Mouse (Mus musculus) neural tube, embryonic 15.5 days (tissue): ENCODE results near the gene Sox12. TPM values are rescaled to one million over a fixed set of nuclear protein-coding genes. Genes with fewer than 3 reads are reported as not detected.

ENCODE experiments used
- ATAC-seq: fragments of 200-750 bp; cut with Nextera tagmentation; 2 replicates; pipeline ENCODE4 v1.8.0; 2017; ENCODE audit warnings: mild to moderate bottlenecking, moderate TSS enrichment, moderate library complexity; ENCODE audit not compliant: low FRiP score
- H3K27ac ChIP-seq: fragments of 300-500 bp; sonication (generic); replicated peaks from 2 replicates; pipeline ENCODE4 v1.5.1; 2015; ENCODE audit warnings: mild to moderate bottlenecking, inconsistent platforms
- H3K27me3 ChIP-seq: fragments of 300-500 bp; sonication (generic); replicated peaks from 2 replicates; pipeline ENCODE4 v1.6.1; 2015; ENCODE audit warnings: inconsistent platforms
- H3K36me3 ChIP-seq: fragments of 300-500 bp; sonication (generic); 2 replicates; pipeline ENCODE4 v1.6.1; 2015; ENCODE audit warnings: inconsistent platforms
- H3K4me1 ChIP-seq: fragments of 300-500 bp; sonication (generic); 2 replicates; pipeline ENCODE4 v1.6.1; 2015; ENCODE audit warnings: inconsistent platforms
- H3K4me2 ChIP-seq: fragments of 300-500 bp; sonication (generic); 2 replicates; pipeline ENCODE4 v1.6.1; 2015; ENCODE audit warnings: inconsistent platforms, mild to moderate bottlenecking, moderate library complexity
- H3K4me3 ChIP-seq: fragments of 300-500 bp; sonication (generic); replicated peaks from 2 replicates; pipeline ENCODE4 v1.5.1; 2015; ENCODE audit warnings: mild to moderate bottlenecking, inconsistent platforms
- H3K9ac ChIP-seq: fragments of 300-500 bp; sonication (generic); replicated peaks from 2 replicates; pipeline ENCODE4 v1.6.1; 2015; ENCODE audit warnings: mild to moderate bottlenecking, inconsistent platforms
- H3K9me3 ChIP-seq: fragments of 300-500 bp; sonication (generic); replicated peaks from 2 replicates; pipeline ENCODE4 v1.6.1; 2016; ENCODE audit warnings: inconsistent platforms
- WGBS: fragments of 180-500 bp; shearing (Covaris S2); methylation state at CpG from one replicate; pipeline ENCODE4 v1.1.7; 2015; ENCODE audit warnings: mixed read lengths; 5-methylcytosine and 5-hydroxymethylcytosine counted together
- polyA plus RNA-seq: library from polyadenylated mRNA; unstranded; fragments of >200 nt; fragmentation: Nextera tagmentation; extraction: Ambion mirVana; gene quantifications from 2 replicates; pipeline ENCODE4 v1.2.1, GENCODE M21; 2015

The Sox12 gene
- polyA plus RNA-seq, 1 experiment from 2014 or later = 12.1 TPM

DNA sequence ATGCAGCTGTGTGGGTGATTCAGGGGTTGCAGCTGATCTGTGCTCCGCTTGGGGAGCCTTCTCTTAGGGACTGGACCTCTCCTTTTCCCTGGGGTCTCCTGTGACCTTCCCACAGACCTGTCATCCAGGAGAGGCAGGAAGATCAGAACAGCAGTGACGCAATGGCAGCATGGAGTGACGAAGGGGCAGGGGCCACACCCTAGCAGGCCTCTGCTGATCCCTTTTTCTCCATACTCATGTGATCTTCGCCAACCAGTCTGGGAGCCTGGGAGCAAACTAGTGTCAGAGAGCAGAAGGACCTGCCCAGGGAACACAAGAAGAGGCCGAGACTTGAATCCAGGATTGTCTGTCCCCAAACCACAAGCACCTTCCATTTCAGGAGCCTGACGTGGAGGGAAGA lies 48.7 kb downstream of the Sox12 start:
- H3K27ac ChIP-seq = no peak overlapping the region
- no peaks in the 10 kb centered on the region for H3K9me3 ChIP-seq
- 87% methylated on average over 6 of the region's 6 CpGs for WGBS
- peaks cover 5% of the 10 kb centered on the region; the same call in 1 of the 2 replicates for H3K27me3 ChIP-seq
- H3K4me1 ChIP-seq = peaks cover 5% of the 10 kb centered on the region
- H3K4me2 ChIP-seq = no peak overlapping the region
- H3K4me3 ChIP-seq = no peak overlapping the region
- no peaks in the 10 kb centered on the region for H3K36me3 ChIP-seq
- no peak overlapping the region for H3K9ac ChIP-seq
- ATAC-seq = no peak

GRCm38 (mm10) chr2:152347722-152348121 lies 50.1 kb downstream of the Sox12 start:
- peaks cover 16% of the 10 kb centered on the region for H3K4me1 ChIP-seq
- no peak overlapping the region for H3K9ac ChIP-seq
- no peak overlapping the region for H3K27ac ChIP-seq
- H3K9me3 ChIP-seq = no peaks in the 10 kb centered on the region
- no peak overlapping the region for H3K4me2 ChIP-seq
- H3K27me3 ChIP-seq = peaks cover 5% of the 10 kb centered on the region; the same call in 1 of the 2 replicates
- no peak overlapping the region for H3K4me3 ChIP-seq
- no peak for ATAC-seq
- 81% methylated on average over 2 of the region's 2 CpGs for WGBS
- no peaks in the 10 kb centered on the region for H3K36me3 ChIP-seq

- H3K9me3 ChIP-seq = no peaks in the 10 kb centered on the region
- peaks cover 16% of the 10 kb centered on the region for H3K4me1 ChIP-seq
- H3K27me3 ChIP-seq = peaks cover 5% of the 10 kb centered on the region; the same call in 1 of the 2 replicates
- no peak overlapping the region for H3K27ac ChIP-seq
- no peak overlapping the region for H3K4me3 ChIP-seq
- H3K4me2 ChIP-seq = no peak overlapping the region
- H3K9ac ChIP-seq = no peak overlapping the region
- no peaks in the 10 kb centered on the region for H3K36me3 ChIP-seq
- no peak for ATAC-seq
- 60% methylated on average over 9 of the region's 9 CpGs for WGBS
Observed at GRCm38 (mm10) chr2:152346776-152347465, 50.9 kb downstream of the Sox12 start.

DNA sequence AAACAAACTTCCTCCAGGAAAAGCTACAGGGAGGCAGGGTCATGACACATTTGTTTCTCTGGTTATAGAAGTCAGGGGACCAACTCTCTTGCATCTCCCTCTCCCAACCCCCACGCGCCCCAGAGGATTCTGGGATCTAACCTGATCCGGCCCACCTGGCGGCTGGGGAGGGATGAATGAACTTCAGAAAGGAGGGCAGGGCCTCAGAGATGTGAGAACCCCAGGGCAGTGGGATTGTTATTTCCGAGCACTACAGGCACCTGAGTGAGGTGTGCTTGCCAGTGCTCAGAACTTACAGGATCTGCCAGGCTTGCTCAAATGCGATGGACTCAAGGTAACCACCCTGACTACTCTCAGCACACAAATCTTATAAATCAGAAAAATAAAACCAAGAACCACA lies 52.5 kb downstream of the Sox12 start:
- Histone ChIP-seq H3K27me3 (peaks cover 5% of the 10 kb centered on the region; the same call in 1 of the 2 replicates), H3K36me3 (no peaks in the 10 kb centered on the region), H3K9ac (no peak overlapping the region), H3K4me1 (peaks cover 16% of the 10 kb centered on the region), H3K27ac (no peak overlapping the region), H3K4me2 (no peak overlapping the region), H3K9me3 (no peaks in the 10 kb centered on the region), H3K4me3 (no peak overlapping the region)
- no peak for ATAC-seq
- WGBS = 79% methylated on average over 6 of the region's 6 CpGs

- peak overlapping the region; percentile 96; the same call in 1 of the 2 replicates for H3K4me2 ChIP-seq
- H3K9ac ChIP-seq = no peak overlapping the region
- H3K27ac ChIP-seq = no peak overlapping the region
- H3K4me3 ChIP-seq = no peak overlapping the region
- no peaks in the 10 kb centered on the region for H3K9me3 ChIP-seq
- peaks cover 16% of the 10 kb centered on the region for H3K4me1 ChIP-seq
- 65% methylated on average over 5 of the region's 5 CpGs for WGBS
- H3K36me3 ChIP-seq = no peaks in the 10 kb centered on the region
- ATAC-seq = no peak
- H3K27me3 ChIP-seq = peaks cover 5% of the 10 kb centered on the region; the same call in 1 of the 2 replicates
Observed at GRCm38 (mm10) chr2:152344909-152345308, 53.0 kb downstream of the Sox12 start.

GRCm38 (mm10) chr2:152344361-152344760 lies 53.5 kb downstream of the Sox12 start:
- H3K9ac ChIP-seq = peak overlapping the region; percentile 65
- peaks cover 16% of the 10 kb centered on the region for H3K4me1 ChIP-seq
- H3K27me3 ChIP-seq = peaks cover 5% of the 10 kb centered on the region; the same call in 1 of the 2 replicates
- H3K9me3 ChIP-seq = no peaks in the 10 kb centered on the region
- peak overlapping the region; percentile 56 for H3K4me3 ChIP-seq
- no peak overlapping the region for H3K27ac ChIP-seq
- WGBS = 7% methylated on average over 10 of the region's 10 CpGs
- peak; percentile 30; the same call in 1 of the 2 replicates for ATAC-seq
- peak overlapping the region; percentile 96 for H3K4me2 ChIP-seq
- no peaks in the 10 kb centered on the region for H3K36me3 ChIP-seq

Other genes with a start within 250 kb of the Sox12 start
- gene Csnk2a1, start 171.2 kb downstream of the Sox12 start, polyA plus RNA-seq = 99.6 and 106 TPM in 2 replicates
- gene Tbc1d20, start 104.2 kb downstream of the Sox12 start, polyA plus RNA-seq = 30.1 and 34.0 TPM in 2 replicates
- 99.8 and 109 TPM in 2 replicates for gene Rbck1, start 65.4 kb downstream of the Sox12 start, polyA plus RNA-seq
- 1.8 and 1.9 TPM in 2 replicates for gene Trib3, start 54.0 kb downstream of the Sox12 start, polyA plus RNA-seq
- gene Nrsn2, start 21.4 kb downstream of the Sox12 start, polyA plus RNA-seq = 50.9 and 60.3 TPM in 2 replicates
- 17.5 and 18.7 TPM in 2 replicates for gene Zcchc3, start 17.0 kb upstream of the Sox12 start, polyA plus RNA-seq
- 1.2 and 1.5 TPM in 2 replicates for gene 6820408C15Rik, start 17.5 kb upstream of the Sox12 start, polyA plus RNA-seq
- not detected in 2 replicates for gene Defb23, start 66.6 kb upstream of the Sox12 start, polyA plus RNA-seq
- not detected in 2 replicates for gene Defb20, start 79.0 kb upstream of the Sox12 start, polyA plus RNA-seq
- not detected in 2 replicates for gene Defb22, start 92.1 kb upstream of the Sox12 start, polyA plus RNA-seq
- not detected in 2 replicates for gene Defb26, start 113.6 kb upstream of the Sox12 start, polyA plus RNA-seq
- gene Defb28, start 120.2 kb upstream of the Sox12 start, polyA plus RNA-seq = not detected in 2 replicates
- gene Defb29, start 142.0 kb upstream of the Sox12 start, polyA plus RNA-seq = not detected in 2 replicates
- not detected in 2 replicates for gene Gm17416, start 171.3 kb upstream of the Sox12 start, polyA plus RNA-seq
- gene Defb21, start 174.7 kb upstream of the Sox12 start, polyA plus RNA-seq = not detected in 2 replicates
- not detected in 2 replicates for gene Defb19, start 182.2 kb upstream of the Sox12 start, polyA plus RNA-seq
- gene Defb45, start 201.3 kb upstream of the Sox12 start, polyA plus RNA-seq = not detected in 2 replicates
- gene Defb36, start 206.3 kb upstream of the Sox12 start, polyA plus RNA-seq = not detected in 2 replicates
- not detected in 2 replicates for gene Defb25, start 225.0 kb upstream of the Sox12 start, polyA plus RNA-seq
- 0.50 and 3.6 TPM in 2 replicates for gene Rem1, start 228.9 kb upstream of the Sox12 start, polyA plus RNA-seq